Mouse (Mus musculus) C2C12 (cell line): Measurements from ENCODE around the gene Lcn9. TPM values are rescaled to one million over a fixed set of nuclear protein-coding genes. Genes with fewer than 3 reads are reported as not detected.

Source experiments
- H3K27me3 ChIP-seq: one replicate; pipeline ENCODE4 v1.6.1; 2011; ENCODE audit not compliant: control insufficient read depth, insufficient read depth, insufficient read length
- H3K36me3 ChIP-seq: one replicate; pipeline ENCODE4 v1.6.1; 2011; ENCODE audit not compliant: control insufficient read depth, insufficient read depth
- H3K4me3 ChIP-seq: one replicate; pipeline ENCODE4 v1.5.1; 2011; ENCODE audit warnings: mild to moderate bottlenecking, control low read depth; ENCODE audit not compliant: poor library complexity, insufficient read depth, severe bottlenecking
- H3K79me2 ChIP-seq: one replicate; pipeline ENCODE4 v1.6.1; 2011; ENCODE audit not compliant: control insufficient read depth, insufficient read depth
- H3K79me3 ChIP-seq: one replicate; pipeline ENCODE4 v1.6.1; 2011; ENCODE audit warnings: low read depth, control low read depth
- H3ac ChIP-seq: one replicate; pipeline ENCODE3; 2011; ENCODE audit warnings: low read depth; ENCODE audit not compliant: control insufficient read depth, insufficient read length
- CEBPB ChIP-seq: IDR thresholded peaks from one replicate; pipeline ENCODE4 v1.6.1; 2011; ENCODE audit warnings: low read depth, mild to moderate bottlenecking, control low read depth, moderate library complexity
- CTCF ChIP-seq: IDR thresholded peaks from one replicate; pipeline ENCODE4 v1.5.1; 2011; ENCODE audit not compliant: control insufficient read depth, insufficient read depth, insufficient read length
- FOSL1 ChIP-seq: IDR thresholded peaks from one replicate; pipeline ENCODE4 v1.8.0; 2011; ENCODE audit warnings: mild to moderate bottlenecking, low read length; ENCODE audit not compliant: poor library complexity, insufficient read depth, severe bottlenecking
- MAX ChIP-seq: IDR thresholded peaks from one replicate; pipeline ENCODE4 v1.6.1; 2011; ENCODE audit warnings: mild to moderate bottlenecking, control low read depth
- MYOD1 ChIP-seq: IDR thresholded peaks from one replicate; pipeline ENCODE4 v1.6.1; 2011; ENCODE audit warnings: low read depth; ENCODE audit not compliant: control insufficient read depth, insufficient read length
- MYOG ChIP-seq: IDR thresholded peaks from one replicate; pipeline ENCODE4 v1.6.1; 2011; ENCODE audit not compliant: control insufficient read depth, insufficient read length; ENCODE audit errors: extremely low read depth
- USF1 ChIP-seq: IDR thresholded peaks from one replicate; pipeline ENCODE4 v1.6.1; 2011; ENCODE audit warnings: low read depth, mild to moderate bottlenecking, control low read depth, moderate library complexity
- polyA plus RNA-seq: library from polyadenylated mRNA; unstranded; fragments of >200 nt; fragmentation: generic; extraction: Trizol; gene quantifications from one replicate; pipeline ENCODE4 v1.2.1, GENCODE M21; 2012; ENCODE audit warnings: missing spikeins

The Lcn9 gene
- polyA plus RNA-seq, 1 experiment, result not detected

GRCm38 (mm10) chr2:25781957-25782356, 41.0 kb upstream of the Lcn9 start, which contains the start of gene Gm13539:
Gene Gm13539 (plus strand): TSS chr2:25782257.
- no peak within 1 kb of the TSS for H3K4me3 ChIP-seq
- H3K27me3 ChIP-seq, result peaks cover 36% of the 10 kb centered on the region
- H3K79me2 ChIP-seq, result no peaks in the 10 kb centered on the region
- TF ChIP-seq USF1 (no peak), MAX (no peak), FOSL1 (no peak), CEBPB (no peak), MYOD1 (no peak), MYOG (no peak), CTCF (no peak)
- no peaks in the 10 kb centered on the region for H3K36me3 ChIP-seq
- H3ac ChIP-seq, result no peak within 1 kb of the TSS
- H3K79me3 ChIP-seq, result no peaks in the 10 kb centered on the region

- no peaks in the 10 kb centered on the region for H3K79me2 ChIP-seq
- peaks cover 24% of the 10 kb centered on the region for H3K27me3 ChIP-seq
- no peaks in the 10 kb centered on the region for H3K79me3 ChIP-seq
- H3K4me3 ChIP-seq, result no peak overlapping the region
- no peaks in the 10 kb centered on the region for H3K36me3 ChIP-seq
- H3ac ChIP-seq, result no peak overlapping the region
- TF ChIP-seq MYOD1, result no peak
- no peak for TF ChIP-seq FOSL1
- TF ChIP-seq CTCF, result no peak
- no peak for TF ChIP-seq MYOG
- TF ChIP-seq CEBPB, result no peak
- no peak for TF ChIP-seq USF1
- no peak for TF ChIP-seq MAX
Observed at GRCm38 (mm10) chr2:25785573-25786322, 37.2 kb upstream of the Lcn9 start.

- TF ChIP-seq USF1 (no peak), FOSL1 (no peak), MAX (no peak), MYOD1 (no peak), MYOG (no peak), CTCF (no peak), CEBPB (no peak)
- H3K27me3 ChIP-seq, result peaks cover 12% of the 10 kb centered on the region
- H3ac ChIP-seq, result no peak overlapping the region
Observed at GRCm38 (mm10) chr2:25789092-25789491, 33.9 kb upstream of the Lcn9 start.

GRCm38 (mm10) chr2:25797635-25798034, 25.3 kb upstream of the Lcn9 start:
- Histone ChIP-seq H3K4me3 (no peak overlapping the region), H3K27me3 (peaks cover 19% of the 10 kb centered on the region), H3K79me2 (no peaks in the 10 kb centered on the region), H3ac (no peak overlapping the region), H3K36me3 (no peaks in the 10 kb centered on the region), H3K79me3 (no peaks in the 10 kb centered on the region)
- TF ChIP-seq FOSL1, result no peak
- TF ChIP-seq CEBPB, result no peak
- TF ChIP-seq MYOD1, result peak; percentile 64

More at GRCm38 (mm10) chr2:25789092-25789491, 33.9 kb upstream of the Lcn9 start:
- Histone ChIP-seq H3K4me3 (no peak overlapping the region), H3K36me3 (no peaks in the 10 kb centered on the region), H3K79me2 (no peaks in the 10 kb centered on the region), H3K79me3 (no peaks in the 10 kb centered on the region)

DNA sequence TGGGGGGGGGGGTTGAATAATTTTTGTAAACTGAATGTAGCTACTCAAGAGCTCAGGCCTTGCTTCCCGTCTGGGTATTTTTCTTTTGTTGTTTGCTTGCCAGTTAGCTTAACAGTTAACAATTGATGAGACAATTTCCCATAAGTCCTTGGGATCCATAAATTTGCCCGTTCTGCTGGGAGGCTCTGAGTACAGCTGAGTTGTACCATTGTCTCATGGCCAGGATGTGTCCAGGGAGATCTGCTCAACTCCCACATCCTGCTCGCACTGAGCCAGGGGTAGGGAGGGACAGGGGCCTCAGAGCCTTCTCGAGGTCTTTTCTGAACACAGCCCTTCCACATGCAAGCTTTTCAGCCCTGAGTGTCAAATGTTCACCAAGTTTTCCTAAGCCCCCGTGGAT, 24.9 kb upstream of the Lcn9 start:
- H3ac ChIP-seq, result no peak overlapping the region
- TF ChIP-seq MAX (no peak), MYOG (no peak)

GRCm38 (mm10) chr2:25811711-25812110, 11.2 kb upstream of the Lcn9 start:
- Histone ChIP-seq H3K79me2 (no peaks in the 10 kb centered on the region), H3K4me3 (no peak overlapping the region), H3K27me3 (peaks cover 7% of the 10 kb centered on the region), H3ac (no peak overlapping the region), H3K36me3 (no peaks in the 10 kb centered on the region), H3K79me3 (no peaks in the 10 kb centered on the region)
- no peak for TF ChIP-seq USF1
- TF ChIP-seq CTCF, result no peak
- TF ChIP-seq MYOD1, result no peak
- no peak for TF ChIP-seq CEBPB
- TF ChIP-seq FOSL1, result no peak
- no peak for TF ChIP-seq MYOG
- no peak for TF ChIP-seq MAX

More for the DNA sequence above, 24.9 kb upstream of the Lcn9 start:
- Histone ChIP-seq H3K36me3 (no peaks in the 10 kb centered on the region), H3K79me3 (no peaks in the 10 kb centered on the region), H3K27me3 (peaks cover 19% of the 10 kb centered on the region), H3K4me3 (no peak overlapping the region), H3K79me2 (no peaks in the 10 kb centered on the region)
